Mouse (Mus musculus) ES-E14 (cell line): ENCODE measurements around the gene Mpp3. TPM values are rescaled to one million over a fixed set of nuclear protein-coding genes. Genes with fewer than 3 reads are reported as not detected.
A peak's percentile ranks its signal among the peaks of the same experiment; 100 is the strongest.

ENCODE experiments used
- DNase-seq: peaks from one replicate; pipeline ENCODE4 v3.0.0-alpha.2; 2013; ENCODE audit warnings: low read depth, low spot score
- H3K27ac ChIP-seq: 2 replicates; pipeline ENCODE4 v1.5.1; 2012; ENCODE audit warnings: low read depth, mild to moderate bottlenecking, low read length, moderate library complexity, mixed read lengths; ENCODE audit not compliant: poor library complexity, insufficient read depth, severe bottlenecking
- H3K36me3 ChIP-seq: 2 replicates; pipeline ENCODE4 v1.6.1; 2012; ENCODE audit warnings: mild to moderate bottlenecking, low read length, moderate library complexity, mixed read lengths; ENCODE audit not compliant: control insufficient read depth, poor library complexity, insufficient read depth, severe bottlenecking
- H3K4me1 ChIP-seq, 2 experiments: fragments of 150-350 bp in 1 of 2; sonication (generic) in 1 of 2; 2 replicates each; pipeline ENCODE4 v1.6.1; 2012; ENCODE audit warnings: low read length in 2 of 2, mild to moderate bottlenecking in 1 of 2, mixed read lengths in 1 of 2; ENCODE audit not compliant: control insufficient read depth in 2 of 2, insufficient read depth in 2 of 2, poor library complexity in 1 of 2
- H3K4me3 ChIP-seq, 2 experiments: fragments of 150-350 bp in 1 of 2; sonication (generic) in 1 of 2; 2 replicates each; pipeline ENCODE4 v1.5.1; 2012; ENCODE audit warnings: low read length in 2 of 2, low read depth in 1 of 2, mild to moderate bottlenecking in 1 of 2, mixed read lengths in 1 of 2; ENCODE audit not compliant: insufficient read depth in 1 of 2, poor library complexity in 1 of 2, severe bottlenecking in 1 of 2
- H3K9ac ChIP-seq: 2 replicates; pipeline ENCODE4 v1.6.1; 2012; ENCODE audit warnings: low read depth, mild to moderate bottlenecking, low read length, mixed read lengths; ENCODE audit not compliant: poor library complexity, insufficient read depth, severe bottlenecking
- H3K9me3 ChIP-seq: fragments of 150-350 bp; sonication (generic); 2 replicates; pipeline ENCODE4 v1.6.1; 2012; ENCODE audit warnings: low read depth, mild to moderate bottlenecking, low read length; ENCODE audit not compliant: control insufficient read depth, insufficient read depth
- CHD2 ChIP-seq: IDR thresholded peaks from 2 replicates; pipeline ENCODE4 v1.6.1; 2014; ENCODE audit warnings: mild to moderate bottlenecking, low read depth, low read length, inconsistent platforms
- HCFC1 ChIP-seq: IDR thresholded peaks from 2 replicates; pipeline ENCODE4 v1.6.1; 2012; ENCODE audit warnings: low read length, inconsistent platforms, borderline replicate concordance; ENCODE audit not compliant: insufficient read depth
- MAFK ChIP-seq: IDR thresholded peaks from 2 replicates; pipeline ENCODE4 v1.6.1; 2014; ENCODE audit warnings: mild to moderate bottlenecking, low read depth, low read length, inconsistent platforms; ENCODE audit not compliant: insufficient read depth
- ZC3H11A ChIP-seq: IDR thresholded peaks from 2 replicates; pipeline ENCODE4 v1.6.1; 2012; ENCODE audit warnings: low read depth, mild to moderate bottlenecking, inconsistent platforms, low read length, borderline replicate concordance
- ZNF384 ChIP-seq: IDR thresholded peaks from 2 replicates; pipeline ENCODE4 v1.6.1; 2012; ENCODE audit warnings: low read depth, low read length, inconsistent platforms
- in situ Hi-C, 2 experiments: fragments of 600-800 bp; cut with MboI; formaldehyde crosslinking; loops; one replicate each; pipeline ENCODE4 v1.15.1; 2025; ENCODE audit warnings: low sequenced_read_pairs in 2 of 2, inconsistent platforms in 1 of 2; ENCODE audit not compliant: unreplicated experiment in 2 of 2
- total RNA-seq: library from RNA; depleted of rRNA; stranded (reverse); fragments of 300-350 nt; gene quantifications from 2 replicates; pipeline ENCODE4 v1.2.3, GENCODE M21; 2012; rRNA removed

Mpp3 gene
- total RNA-seq, 1 experiment = 5.2 TPM

DNA sequence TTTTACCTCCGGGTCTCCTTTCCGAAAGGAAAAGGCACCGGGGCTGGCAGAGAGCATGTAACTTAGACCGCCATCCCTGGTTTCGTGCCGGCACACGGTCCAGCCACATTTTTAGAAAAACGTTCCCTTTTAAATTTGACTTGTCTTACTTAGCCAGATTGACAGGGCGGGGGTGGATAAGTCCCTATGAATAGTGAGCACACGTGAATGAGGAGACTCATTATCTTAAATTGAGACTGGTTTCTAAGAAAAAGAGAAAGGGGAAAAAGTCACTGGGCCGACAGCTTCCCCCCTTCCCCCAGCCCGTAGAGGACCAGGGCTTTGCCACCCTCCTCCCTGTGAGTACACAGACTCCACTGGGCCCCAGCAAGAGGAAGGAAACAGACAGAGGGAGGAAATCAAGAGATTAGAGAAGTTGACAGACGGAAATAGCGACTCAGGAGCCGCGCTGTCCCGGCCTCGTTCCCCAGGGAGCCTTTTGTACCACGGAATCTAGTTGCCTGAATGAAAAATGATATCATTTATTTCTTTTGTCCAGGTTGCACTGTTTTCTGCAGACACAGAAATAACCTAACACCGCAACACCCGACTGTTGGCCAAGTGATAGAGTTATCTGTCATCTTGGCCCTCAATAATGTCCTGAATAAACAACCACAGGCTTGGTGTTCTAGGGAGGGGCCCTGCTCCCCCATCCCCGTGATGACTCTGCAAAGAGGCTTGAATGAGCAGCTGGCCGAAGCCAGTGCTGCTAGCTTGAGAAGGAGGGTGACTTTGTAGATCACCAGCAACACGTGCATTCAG, 75.5 kb downstream of the Mpp3 start:
- Histone ChIP-seq H3K36me3 (no peaks in the 10 kb centered on the region), H3K4me3 (0 out of 4 replicates have a peak overlapping the region, but pooled peaks of 1 of the 2 experiments have one; percentile 16), H3K9me3 (no peaks in the 10 kb centered on the region), H3K27ac (no peak overlapping the region), H3K9ac (no peak overlapping the region), H3K4me1 (peaks cover 0 to 3% of the 10 kb centered on the region in 2 experiments; a peak in 1 of 4 replicates)
- TF ChIP-seq CHD2 (no peak), MAFK (no peak), ZC3H11A (no peak), ZNF384 (no peak)
- DNase-seq = no peak
- in situ Hi-C loops = no loop called here

DNA sequence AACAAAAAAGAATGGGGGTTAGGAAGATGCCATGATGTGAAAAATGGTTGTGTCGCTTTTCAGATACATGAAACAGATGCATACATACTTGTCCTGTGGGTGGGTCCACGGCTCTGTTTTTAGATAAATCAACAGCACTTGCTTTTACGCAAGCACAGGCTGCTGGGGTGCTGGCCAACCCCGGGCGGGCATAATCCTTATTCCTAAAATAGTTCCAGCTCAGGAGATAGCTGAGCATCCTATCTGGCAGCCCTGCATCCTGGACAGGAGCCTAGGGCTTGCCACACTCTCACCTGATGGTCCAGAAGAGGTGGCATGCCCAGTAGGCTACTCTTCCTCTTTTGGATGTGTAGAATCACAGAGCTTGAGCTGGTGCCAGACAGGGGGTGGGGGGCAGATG, 78.2 kb downstream of the Mpp3 start:
- no peak for DNase-seq
- TF ChIP-seq CHD2 (no peak), HCFC1 (no peak), ZNF384 (no peak), ZC3H11A (no peak), MAFK (no peak)
- H3K27ac ChIP-seq = no peak overlapping the region
- in situ Hi-C loops = no loop called here
- no peak overlapping the region for H3K4me3 ChIP-seq
- H3K9me3 ChIP-seq = no peaks in the 10 kb centered on the region
- no peak overlapping the region for H3K9ac ChIP-seq
- peaks cover 0 to 7% of the 10 kb centered on the region in 2 experiments; a peak in 1 of 4 replicates for H3K4me1 ChIP-seq
- no peaks in the 10 kb centered on the region for H3K36me3 ChIP-seq

Other genes with a start within 250 kb of the Mpp3 start
- 78.8 and 84.0 TPM in 2 replicates for gene Etv4, start 243.1 kb downstream of the Mpp3 start, total RNA-seq
- 0.32 and 0.36 TPM in 2 replicates for gene Meox1, start 134.1 kb downstream of the Mpp3 start, total RNA-seq
- gene Sost, start 61.4 kb downstream of the Mpp3 start, total RNA-seq = not detected in 2 replicates
- not detected in 2 replicates for gene Cfap97d1, start 44.2 kb downstream of the Mpp3 start, total RNA-seq
- gene Dusp3, start 41.4 kb downstream of the Mpp3 start, total RNA-seq = 12.8 and 14.8 TPM in 2 replicates
- not detected in 2 replicates for gene Cd300lg, start 13.0 kb upstream of the Mpp3 start, total RNA-seq
- gene Mpp2, start 60.1 kb upstream of the Mpp3 start, total RNA-seq = 0.94 and 1.2 TPM in 2 replicates
- not detected in 2 replicates for gene Ppy, start 72.9 kb upstream of the Mpp3 start, total RNA-seq
- gene Pyy, start 79.4 kb upstream of the Mpp3 start, total RNA-seq = 0.49 and 2.1 TPM in 2 replicates
- gene Nags, start 117.1 kb upstream of the Mpp3 start, total RNA-seq = 0.45 and 0.90 TPM in 2 replicates
- gene Tmem101, start 127.9 kb upstream of the Mpp3 start, total RNA-seq = 75.3 and 98.7 TPM in 2 replicates
- 27.6 and 49.1 TPM in 2 replicates for gene Lsm12, start 156.8 kb upstream of the Mpp3 start, total RNA-seq
- gene G6pc3, start 161.2 kb upstream of the Mpp3 start, total RNA-seq = 14.2 and 16.3 TPM in 2 replicates
- 33.3 and 57.9 TPM in 2 replicates for gene Hdac5, start 201.7 kb upstream of the Mpp3 start, total RNA-seq
- gene BC030867, start 220.4 kb upstream of the Mpp3 start, total RNA-seq = 17.3 and 17.8 TPM in 2 replicates
- gene Asb16, start 240.3 kb upstream of the Mpp3 start, total RNA-seq = 0.98 and 1.0 TPM in 2 replicates